Mouse (Mus musculus) thymus, adult 2 months (tissue): Measurements from ENCODE around the gene Ank3.

Experiments
- CTCF ChIP-seq: fragments of 200-500 bp; IDR thresholded peaks from 2 replicates; pipeline ENCODE4 v1.5.1; 2012; ENCODE audit warnings: mild to moderate bottlenecking, control low read depth, low read length, moderate library complexity, borderline replicate concordance; ENCODE audit not compliant: control insufficient read depth, poor library complexity, insufficient read depth; ENCODE audit errors: extremely low read depth
- POLR2A ChIP-seq: fragments of 200-500 bp; IDR thresholded peaks from 2 replicates; pipeline ENCODE4 v1.6.1; 2012; ENCODE audit warnings: mild to moderate bottlenecking, low read length, control low read depth, moderate library complexity; ENCODE audit not compliant: control insufficient read depth, poor library complexity, insufficient read depth; ENCODE audit errors: extremely low read depth

DNA sequence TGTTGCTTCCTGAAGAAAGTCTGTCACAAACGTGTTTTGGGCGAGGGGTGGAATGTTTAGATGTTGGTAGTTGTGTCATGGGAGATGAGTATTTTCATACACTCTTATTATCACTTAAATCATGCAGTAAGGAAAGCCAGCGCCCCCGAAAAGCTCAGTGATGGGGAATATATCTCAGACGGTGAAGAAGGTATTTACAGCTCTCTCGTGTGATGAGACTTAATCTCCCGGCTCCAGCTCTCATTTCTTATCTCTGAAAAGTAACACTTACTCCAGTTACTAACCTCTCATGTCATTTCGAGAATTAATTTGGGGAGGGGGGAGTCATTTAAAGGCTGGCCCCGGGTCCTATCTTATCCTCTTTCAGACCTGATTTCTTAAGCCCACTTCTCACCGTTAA lies 505.7 kb downstream of the Ank3 start:
- TF ChIP-seq POLR2A (no peak), CTCF (no peak)
